Mouse (Mus musculus): Measurements from ENCODE around the gene Gm9732. TPM values are rescaled to one million over a fixed set of nuclear protein-coding genes. Genes with fewer than 3 reads are reported as not detected.
"Not testable (repeated sequence)": the region's sequence is repeated elsewhere in the genome, so short reads cannot be mapped to it uniquely, and the experiment has no call there.

Gm9732 gene
- total RNA-seq, 2 experiments from 2014 or later: not detected

- DNase-seq (ENCODE audit: low spot score in 2 of 2): not testable (repeated sequence)
Measured at GRCm38 (mm10) chr14:43352944-43353343, 78.1 kb downstream of the Gm9732 start.

Other genes with a start within 250 kb of the Gm9732 start
- not detected for gene Gm8094, start 198.4 kb upstream of the Gm9732 start, total RNA-seq (2021)
- not detected for gene Gm8104, start 174.4 kb upstream of the Gm9732 start, total RNA-seq (2021)
- gene Gm7233, start 95.2 kb upstream of the Gm9732 start, total RNA-seq (2021): under 1 TPM in 1 of 2 experiments, not detected in 1; 0.23 TPM
- gene Gm8122, start 39.7 kb upstream of the Gm9732 start, total RNA-seq (2021): not detected
- gene Gm8126, start 16.4 kb upstream of the Gm9732 start, total RNA-seq (2021): not detected
- not detected for gene Gm8127, start 18.8 kb downstream of the Gm9732 start, total RNA-seq (2021)
- gene 1700001F09Rik, start 72.8 kb downstream of the Gm9732 start, total RNA-seq (2021): under 1 TPM in 1 of 2 experiments, not detected in 1; 0.61 TPM
- gene Gm8138, start 141.3 kb downstream of the Gm9732 start, total RNA-seq (2021): not detected

Measured in layer of hippocampus, adult 18-20 months (tissue).